In the genomic region with DNA sequence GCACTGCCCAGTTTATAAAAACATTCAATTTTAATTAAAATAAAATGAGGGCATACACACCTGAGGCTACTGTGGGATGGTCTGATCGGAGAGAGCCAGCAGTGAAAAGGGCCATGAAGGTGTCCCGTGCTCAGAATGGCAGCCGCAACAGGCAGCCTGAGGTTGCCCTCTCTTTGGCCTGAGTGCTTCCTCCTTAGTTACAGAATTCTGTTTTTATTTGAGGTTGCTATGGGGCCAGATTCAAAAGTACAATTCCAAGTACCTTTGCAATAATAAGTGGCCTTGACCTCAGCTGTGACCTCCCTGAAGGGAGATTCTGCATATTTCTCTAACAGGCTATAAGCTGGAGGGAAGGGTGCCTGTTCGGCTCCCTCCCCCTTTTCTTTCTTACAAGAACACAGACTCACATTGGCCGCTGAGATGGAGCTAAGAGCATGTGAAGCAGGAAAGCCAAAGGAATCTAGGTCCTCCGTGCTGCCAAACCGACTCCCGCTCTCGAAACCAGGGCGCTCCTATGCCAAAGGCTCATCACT, we compare ENCODE assay signal across 12 mouse cellular contexts. TPM values are rescaled to one million over a fixed set of nuclear protein-coding genes. Genes with fewer than 3 reads are reported as not detected.
DNase-seq lines count a peak whose midpoint lies in the region; ATAC-seq and TF ChIP-seq lines count a peak whose summit lies in the region.
"Had no signal": no experiment of that assay in that cellular context is flagged by ENCODE, and none has a peak within 500 bp of the region (broad histone marks: within the 10 kb centered on the region; RNA-seq: fewer than 3 reads in every experiment).

No protein-coding gene starts in this region.

- no peak overlapping the region for H3K27ac ChIP-seq in embryonic facial prominence, embryonic 14.5 days (replicated peaks; ENCODE audit: low read depth, low read length)
- no peak overlapping the region for H3K27ac ChIP-seq in embryonic facial prominence, embryonic 10.5 days (replicated peaks)
- no peak overlapping the region for H3K27ac ChIP-seq in limb, embryonic 12.5 days
- H3K27ac ChIP-seq in limb, embryonic 10.5 days, result no peak overlapping the region
- H3K27ac ChIP-seq in midbrain, embryonic 16.5 days (ENCODE audit: low read length), result peak overlapping the region; percentile 72
- H3K27ac ChIP-seq in cerebellum, adult 2 months (ENCODE audit: insufficient read depth, low read length), result no peak overlapping the region

- H3K4me3 ChIP-seq in embryonic facial prominence, embryonic 14.5 days (ENCODE audit: low read depth, low read length), result no peak overlapping the region
- no peak overlapping the region for H3K4me3 ChIP-seq in embryonic facial prominence, embryonic 10.5 days
- no peak overlapping the region for H3K4me3 ChIP-seq in limb, embryonic 12.5 days (replicated peaks)
- no peak overlapping the region for H3K4me3 ChIP-seq in limb, embryonic 10.5 days
- peak overlapping the region; percentile 27 for H3K4me3 ChIP-seq in lung, adult 2 months (replicated peaks; ENCODE audit: extremely low read depth, low read depth, low read length)
- H3K4me3 ChIP-seq in midbrain, embryonic 16.5 days (ENCODE audit: low read depth, low read length), result peak overlapping the region; percentile 28
- H3K4me3 ChIP-seq in cerebellum, adult 2 months (replicated peaks; ENCODE audit: insufficient read depth, low read depth, low read length), result no peak overlapping the region

- no peak for DNase-seq in embryonic facial prominence, embryonic 14.5 days (ENCODE audit: low spot score)
- no peak for DNase-seq in embryonic facial prominence, embryonic 10.5 days (ENCODE audit: low spot score)
- DNase-seq in limb, embryonic 10.5 days (ENCODE audit: low spot score), result no peak
- DNase-seq in lung, adult 2 months, result peak; percentile 57
- no peak for DNase-seq in cerebellum, adult 2 months
- DNase-seq in urinary bladder, postnatal 4 days (ENCODE audit: low spot score in 2 of 2), result no peak
- DNase-seq: cerebellum, postnatal 36 days; gastrocnemius, postnatal 10 days; kidney, adult 11 months; liver, postnatal 0 days had no signal

- TF ChIP-seq CTCF in lung, adult 2 months (IDR thresholded peaks at IDR 0.05; ENCODE audit: insufficient read depth, low read length), result no peak
- TF ChIP-seq CTCF in cerebellum, adult 2 months (IDR thresholded peaks at IDR 0.05; ENCODE audit: borderline replicate concordance, insufficient read depth, low read depth, low read length), result no peak

- peak; percentile 68; the same call in 1 of the 2 replicates for TF ChIP-seq POLR2A in lung, adult 2 months (IDR thresholded peaks at IDR 0.05; ENCODE audit: borderline replicate concordance, extremely low read depth, low read depth, low read length)
- TF ChIP-seq POLR2A in cerebellum, adult 2 months (IDR thresholded peaks at IDR 0.05; ENCODE audit: borderline replicate concordance, insufficient read depth, low read length), result no peak

- no peaks in the 10 kb centered on the region for H3K4me1 ChIP-seq in embryonic facial prominence, embryonic 14.5 days (ENCODE audit: control insufficient read depth, insufficient read depth, low read length)
- H3K4me1 ChIP-seq in embryonic facial prominence, embryonic 10.5 days, result peaks cover 17% of the 10 kb centered on the region
- no peaks in the 10 kb centered on the region; the same call in 1 of the 2 replicates for H3K4me1 ChIP-seq in limb, embryonic 12.5 days (replicated peaks)
- H3K4me1 ChIP-seq in limb, embryonic 10.5 days, result no peaks in the 10 kb centered on the region
- no peaks in the 10 kb centered on the region for H3K4me1 ChIP-seq in lung, adult 2 months (ENCODE audit: control insufficient read depth, insufficient read depth, low read length)
- peaks cover 7% of the 10 kb centered on the region for H3K4me1 ChIP-seq in midbrain, embryonic 16.5 days (ENCODE audit: control insufficient read depth, insufficient read depth, low read length)
- H3K4me1 ChIP-seq in cerebellum, adult 2 months (ENCODE audit: control insufficient read depth, insufficient read depth, low read length), result no peaks in the 10 kb centered on the region

- no peaks in the 10 kb centered on the region for H3K27me3 ChIP-seq in embryonic facial prominence, embryonic 14.5 days (replicated peaks; ENCODE audit: control insufficient read depth, insufficient read depth, low read length)
- no peaks in the 10 kb centered on the region for H3K27me3 ChIP-seq in embryonic facial prominence, embryonic 10.5 days (replicated peaks; ENCODE audit: low read depth, poor library complexity, severe bottlenecking)
- no peaks in the 10 kb centered on the region; the same call in 1 of the 2 replicates for H3K27me3 ChIP-seq in limb, embryonic 12.5 days
- H3K27me3 ChIP-seq in limb, embryonic 10.5 days (ENCODE audit: low read depth, poor library complexity, severe bottlenecking), result no peaks in the 10 kb centered on the region
- H3K27me3 ChIP-seq in midbrain, embryonic 16.5 days (ENCODE audit: control insufficient read depth, insufficient read depth, low read depth, low read length), result no peaks in the 10 kb centered on the region
- no peaks in the 10 kb centered on the region for H3K27me3 ChIP-seq in cerebellum, adult 2 months (ENCODE audit: control insufficient read depth, insufficient read depth, low read length)

- H3K9me3 ChIP-seq in embryonic facial prominence, embryonic 14.5 days (ENCODE audit: control insufficient read depth, low read length), result no peaks in the 10 kb centered on the region
- no peaks in the 10 kb centered on the region for H3K9me3 ChIP-seq in embryonic facial prominence, embryonic 10.5 days
- no peaks in the 10 kb centered on the region for H3K9me3 ChIP-seq in limb, embryonic 12.5 days
- no peaks in the 10 kb centered on the region for H3K9me3 ChIP-seq in limb, embryonic 10.5 days (replicated peaks)
- no peaks in the 10 kb centered on the region for H3K9me3 ChIP-seq in midbrain, embryonic 16.5 days (replicated peaks; ENCODE audit: control insufficient read depth, low read length, poor library complexity, severe bottlenecking)

- H3K9ac ChIP-seq in embryonic facial prominence, embryonic 14.5 days (ENCODE audit: low read depth, low read length), result no peak overlapping the region
- H3K9ac ChIP-seq in limb, embryonic 12.5 days (replicated peaks), result 0 out of 2 replicates have a peak overlapping the region, but pooled peaks have one; percentile 18
- H3K9ac ChIP-seq in midbrain, embryonic 16.5 days (ENCODE audit: low read depth, low read length), result no peak overlapping the region
- H3K9ac ChIP-seq: liver, postnatal 0 days had no signal

- H3K36me3 ChIP-seq in embryonic facial prominence, embryonic 14.5 days (ENCODE audit: control insufficient read depth, insufficient read depth, low read length), result no peaks in the 10 kb centered on the region
- H3K36me3 ChIP-seq in embryonic facial prominence, embryonic 10.5 days (replicated peaks), result no peaks in the 10 kb centered on the region
- no peaks in the 10 kb centered on the region for H3K36me3 ChIP-seq in limb, embryonic 12.5 days
- H3K36me3 ChIP-seq in limb, embryonic 10.5 days, result no peaks in the 10 kb centered on the region
- H3K36me3 ChIP-seq in midbrain, embryonic 16.5 days (ENCODE audit: control insufficient read depth, insufficient read depth, low read length), result no peaks in the 10 kb centered on the region

- WGBS in embryonic facial prominence, embryonic 14.5 days, result 45% methylated on average over 10 of the region's 10 CpGs
- 62% methylated on average over 10 of the region's 10 CpGs for WGBS in embryonic facial prominence, embryonic 10.5 days
- 64% methylated on average over 10 of the region's 10 CpGs for WGBS in limb, embryonic 12.5 days
- WGBS in limb, embryonic 10.5 days, result 67% methylated on average over 10 of the region's 10 CpGs
- 40% methylated on average over 10 of the region's 10 CpGs for WGBS in lung, adult 2 months
- 41% methylated on average over 10 of the region's 10 CpGs for WGBS in midbrain, embryonic 16.5 days
- WGBS in cerebellum, adult 2 months, result 45% methylated on average over 10 of the region's 10 CpGs

- H3K4me2 ChIP-seq in embryonic facial prominence, embryonic 14.5 days (ENCODE audit: low read depth, low read length), result peak overlapping the region; percentile 13; the same call in 1 of the 2 replicates
- no peak overlapping the region for H3K4me2 ChIP-seq in limb, embryonic 12.5 days
- H3K4me2 ChIP-seq in midbrain, embryonic 16.5 days (ENCODE audit: low read length), result peak overlapping the region; percentile 49

- ATAC-seq in embryonic facial prominence, embryonic 14.5 days (ENCODE audit: low read depth), result no peak
- ATAC-seq in limb, embryonic 12.5 days (ENCODE audit: insufficient number of reproducible peaks, insufficient read depth, low FRiP score, low TSS enrichment, low read depth), result no peak
- 0 out of 2 replicates have a peak, but pooled peaks have one; percentile 25 for ATAC-seq in midbrain, embryonic 16.5 days
- ATAC-seq: liver, postnatal 0 days had no signal

RNA-seq across cellular contexts. Expression of gene Lat, which starts 17.9 kb away (rescaled TPM):
- 2.3 TPM in 2 replicates for polyA plus RNA-seq in embryonic facial prominence, embryonic 14.5 days (2014; fragmentation: Nextera tagmentation; extraction: Ambion mirVana)
- polyA plus RNA-seq in embryonic facial prominence, embryonic 10.5 days (2016; fragmentation: Nextera tagmentation; extraction: Ambion mirVana), result 2.9 and 3.3 TPM in 2 replicates
- 2.9 and 3.2 TPM in 2 replicates for polyA plus RNA-seq in limb, embryonic 12.5 days (2016; fragmentation: Nextera tagmentation; extraction: Ambion mirVana)
- 1.6 and 3.0 TPM in 2 replicates for polyA plus RNA-seq in limb, embryonic 10.5 days (2016; fragmentation: Nextera tagmentation; extraction: Ambion mirVana)
- polyA plus RNA-seq in lung, adult 2 months (2012; rRNA removed), result 16.3 and 17.4 TPM in 2 replicates
- 0.87 and 1.3 TPM in 2 replicates for polyA plus RNA-seq in midbrain, embryonic 16.5 days (2015; fragmentation: Nextera tagmentation; extraction: Ambion mirVana)
- 1.6 and 1.9 TPM in 2 replicates for polyA plus RNA-seq in cerebellum, adult 2 months (2012; rRNA removed)

RNA-seq across cellular contexts. Expression of gene Spns1, which starts 25.8 kb away (rescaled TPM):
- polyA plus RNA-seq in embryonic facial prominence, embryonic 14.5 days (2014; fragmentation: Nextera tagmentation; extraction: Ambion mirVana), result 40.4 and 43.8 TPM in 2 replicates
- polyA plus RNA-seq in embryonic facial prominence, embryonic 10.5 days (2016; fragmentation: Nextera tagmentation; extraction: Ambion mirVana), result 63.6 and 66.9 TPM in 2 replicates
- polyA plus RNA-seq in limb, embryonic 12.5 days (2016; fragmentation: Nextera tagmentation; extraction: Ambion mirVana), result 57.2 and 58.8 TPM in 2 replicates
- polyA plus RNA-seq in limb, embryonic 10.5 days (2016; fragmentation: Nextera tagmentation; extraction: Ambion mirVana), result 67.7 and 68.4 TPM in 2 replicates
- 246 and 274 TPM in 2 replicates for polyA plus RNA-seq in lung, adult 2 months (2012; rRNA removed)
- polyA plus RNA-seq in midbrain, embryonic 16.5 days (2015; fragmentation: Nextera tagmentation; extraction: Ambion mirVana), result 87.1 and 92.6 TPM in 2 replicates
- 206 and 218 TPM in 2 replicates for polyA plus RNA-seq in cerebellum, adult 2 months (2012; rRNA removed)

RNA-seq across cellular contexts. Expression of gene Nfatc2ip, which starts 45.1 kb away (rescaled TPM):
- polyA plus RNA-seq in embryonic facial prominence, embryonic 14.5 days (2014; fragmentation: Nextera tagmentation; extraction: Ambion mirVana), result 2.5 and 2.6 TPM in 2 replicates
- 2.5 and 2.9 TPM in 2 replicates for polyA plus RNA-seq in embryonic facial prominence, embryonic 10.5 days (2016; fragmentation: Nextera tagmentation; extraction: Ambion mirVana)
- polyA plus RNA-seq in limb, embryonic 12.5 days (2016; fragmentation: Nextera tagmentation; extraction: Ambion mirVana), result 2.9 and 3.2 TPM in 2 replicates
- polyA plus RNA-seq in limb, embryonic 10.5 days (2016; fragmentation: Nextera tagmentation; extraction: Ambion mirVana), result 2.6 and 2.9 TPM in 2 replicates
- 6.0 and 6.5 TPM in 2 replicates for polyA plus RNA-seq in lung, adult 2 months (2012; rRNA removed)
- polyA plus RNA-seq in midbrain, embryonic 16.5 days (2015; fragmentation: Nextera tagmentation; extraction: Ambion mirVana), result 2.1 TPM in 2 replicates
- 6.3 and 6.4 TPM in 2 replicates for polyA plus RNA-seq in cerebellum, adult 2 months (2012; rRNA removed)

Comparison
In these comparisons a context has a peak if more than half of its experiments do, and no peak if none do; other contexts are left out.
1. H3K4me3 ChIP-seq: peak in lung, adult 2 months (single experiment) and midbrain, embryonic 16.5 days (single experiment); none in embryonic facial prominence, embryonic 14.5 days (single experiment), embryonic facial prominence, embryonic 10.5 days (single experiment), limb, embryonic 12.5 days (single experiment), limb, embryonic 10.5 days (single experiment) and cerebellum, adult 2 months (single experiment).